Mouse (Mus musculus) CH12F3 (cell line): ENCODE results near the gene Brsk2.

Experiments
- in situ Hi-C: fragments of 300-500 bp; cut with MboI; formaldehyde crosslinking; loops from 2 replicates; pipeline ENCODE4 v1.14.3; 2020; ENCODE audit warnings: low sequenced_read_pairs

The Brsk2 gene

GRCm38 (mm10) chr7:141953616-141954015, 4.1 kb downstream of the Brsk2 start:
- in situ Hi-C loops: no loop called here

- in situ Hi-C loops: no loop called here
Observed at GRCm38 (mm10) chr7:141955565-141956173, 6.1 kb downstream of the Brsk2 start.

GRCm38 (mm10) chr7:141956174-141956566, 6.6 kb downstream of the Brsk2 start:
- in situ Hi-C loops: no loop called here

GRCm38 (mm10) chr7:141957524-141958051, 8.0 kb downstream of the Brsk2 start:
- in situ Hi-C loops: no loop called here

GRCm38 (mm10) chr7:141958211-141958610, 8.7 kb downstream of the Brsk2 start:
- in situ Hi-C loops: no loop called here

GRCm38 (mm10) chr7:141959133-141959532, 9.6 kb downstream of the Brsk2 start:
- in situ Hi-C loops: no loop called here

GRCm38 (mm10) chr7:141960926-141961325, 11.4 kb downstream of the Brsk2 start:
- in situ Hi-C loops: no loop called here

GRCm38 (mm10) chr7:141961491-141961890, 11.9 kb downstream of the Brsk2 start:
- in situ Hi-C loops: no loop called here

- in situ Hi-C loops: no loop called here
Observed at GRCm38 (mm10) chr7:141962521-141962920, 13.0 kb downstream of the Brsk2 start.

GRCm38 (mm10) chr7:141966281-141966680, 16.7 kb downstream of the Brsk2 start:
- in situ Hi-C loops: no loop called here

- in situ Hi-C loops: no loop called here
Observed at GRCm38 (mm10) chr7:141972831-141973619, 23.5 kb downstream of the Brsk2 start.

- in situ Hi-C loops: no loop called here
Observed at GRCm38 (mm10) chr7:141978003-141978402, 28.5 kb downstream of the Brsk2 start.

- in situ Hi-C loops: no loop called here
Observed at GRCm38 (mm10) chr7:141979247-141979646, 29.7 kb downstream of the Brsk2 start.

- in situ Hi-C loops: no loop called here
Observed at GRCm38 (mm10) chr7:141981237-141981636, 31.7 kb downstream of the Brsk2 start.

- in situ Hi-C loops: no loop called here
Observed at GRCm38 (mm10) chr7:141988314-141988806, 38.8 kb downstream of the Brsk2 start.

- in situ Hi-C loops: no loop called here
Observed at GRCm38 (mm10) chr7:141991183-141991582, 41.6 kb downstream of the Brsk2 start.

- in situ Hi-C loops: no loop called here
Observed at GRCm38 (mm10) chr7:141994121-141994520, 44.6 kb downstream of the Brsk2 start.

- in situ Hi-C loops: no loop called here
Observed at GRCm38 (mm10) chr7:142000661-142001060, 51.1 kb downstream of the Brsk2 start.

GRCm38 (mm10) chr7:142001597-142002340, 52.2 kb downstream of the Brsk2 start:
- in situ Hi-C loops: no loop called here

- in situ Hi-C loops: no loop called here
Observed at GRCm38 (mm10) chr7:142016562-142016961, 67.0 kb downstream of the Brsk2 start.

GRCm38 (mm10) chr7:142019699-142020098, 70.1 kb downstream of the Brsk2 start:
- in situ Hi-C loops: no loop called here
